ENCODE assay signal across 12 mouse cellular contexts in the genomic region with DNA sequence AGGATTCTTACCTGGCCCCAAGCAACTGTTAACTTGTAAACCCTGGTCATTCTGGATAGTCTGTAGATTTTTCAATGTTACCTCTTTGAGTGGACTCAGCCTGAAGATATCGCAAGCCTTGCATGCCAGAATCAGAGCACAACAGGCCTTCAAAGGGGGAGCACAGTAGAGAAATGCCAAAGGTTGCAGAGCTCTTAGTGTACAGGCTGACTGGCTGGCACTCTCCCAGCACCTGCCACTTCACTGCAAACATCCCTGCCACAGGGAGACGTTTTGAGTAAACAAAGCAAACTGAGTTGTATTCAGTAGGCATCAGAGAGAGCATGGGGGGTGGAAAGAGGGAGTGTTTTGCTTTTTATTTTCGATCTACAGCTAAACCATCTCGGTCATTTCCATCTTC.
DNase-seq lines count a peak whose midpoint lies in the region; ATAC-seq lines count a peak whose summit lies in the region.
"Had no signal": no experiment of that assay in that cellular context is flagged by ENCODE, and none has a peak within 500 bp of the region (broad histone marks: within the 10 kb centered on the region; RNA-seq: fewer than 3 reads in every experiment).

No protein-coding gene starts in this region.

- WGBS in kidney, embryonic 15.5 days = 64% methylated on average over 4 of the region's 4 CpGs
- 62% methylated on average over 4 of the region's 4 CpGs for WGBS in forebrain, embryonic 10.5 days

- no peaks in the 10 kb centered on the region for H3K4me1 ChIP-seq in kidney, embryonic 15.5 days
- H3K4me1 ChIP-seq in forebrain, embryonic 10.5 days = peaks cover 10% of the 10 kb centered on the region
- H3K4me1 ChIP-seq: limb, embryonic 13.5 days had no signal

- H3K27me3 ChIP-seq in kidney, embryonic 15.5 days = no peaks in the 10 kb centered on the region
- H3K27me3 ChIP-seq in forebrain, embryonic 10.5 days (ENCODE audit: poor library complexity, severe bottlenecking) = no peaks in the 10 kb centered on the region
- H3K27me3 ChIP-seq: heart, embryonic 12.5 days; limb, embryonic 13.5 days had no signal

- H3K36me3 ChIP-seq in kidney, embryonic 15.5 days = no peaks in the 10 kb centered on the region
- no peaks in the 10 kb centered on the region for H3K36me3 ChIP-seq in forebrain, embryonic 10.5 days (replicated peaks)
- H3K36me3 ChIP-seq: heart, embryonic 12.5 days; limb, embryonic 13.5 days had no signal

- peak; percentile 9 for DNase-seq in kidney, adult 18-20 months
- peak; percentile 65 for DNase-seq in Muller cell, postnatal 12 days (ENCODE audit: inconsistent ontology term)
- no peak for DNase-seq in forebrain, embryonic 10.5 days (ENCODE audit: extremely low spot score, low spot score)
- DNase-seq in kidney, postnatal 36 days = peak; percentile 41 to 58
- DNase-seq in testis, postnatal 10 days (ENCODE audit: low spot score) = no peak
- DNase-seq in urinary bladder, postnatal 4 days (ENCODE audit: low spot score in 2 of 2) = no peak
- DNase-seq in gastrocnemius, postnatal 36 days = no peak
- DNase-seq: cerebellum, adult 8-10 months had no signal

- no peaks in the 10 kb centered on the region for H3K9me3 ChIP-seq in kidney, embryonic 15.5 days (replicated peaks)
- H3K9me3 ChIP-seq in forebrain, embryonic 10.5 days = no peaks in the 10 kb centered on the region
- H3K9me3 ChIP-seq: heart, embryonic 12.5 days; limb, embryonic 13.5 days had no signal

- no peak for ATAC-seq in kidney, embryonic 15.5 days (replicated peaks; ENCODE audit: low FRiP score)
- ATAC-seq: activated CD4-positive, CD25-positive, alpha-beta regulatory T cell, adult 4 months had no signal

- H3K4me3 ChIP-seq in kidney, embryonic 15.5 days (replicated peaks) = no peak overlapping the region
- no peak overlapping the region for H3K4me3 ChIP-seq in forebrain, embryonic 10.5 days
- H3K4me3 ChIP-seq: heart, embryonic 12.5 days; limb, embryonic 13.5 days had no signal

- H3K27ac ChIP-seq in kidney, embryonic 15.5 days = no peak overlapping the region
- H3K27ac ChIP-seq in forebrain, embryonic 10.5 days = peak overlapping the region; percentile 35; the same call in 1 of the 2 replicates
- H3K27ac ChIP-seq: limb, embryonic 13.5 days had no signal

- H3K4me2 ChIP-seq in kidney, embryonic 15.5 days = no peak overlapping the region
- H3K4me2 ChIP-seq: heart, embryonic 12.5 days; limb, embryonic 13.5 days had no signal

- intact Hi-C loops in gastrocnemius, postnatal 36 days (cut with DNase I) = no loop called here

- no peak overlapping the region for H3K9ac ChIP-seq in kidney, embryonic 15.5 days
- H3K9ac ChIP-seq: heart, embryonic 12.5 days; limb, embryonic 13.5 days had no signal

Comparison
In these comparisons a context has a peak if more than half of its experiments do, and no peak if none do; other contexts are left out.
1. DNase-seq: peak in kidney, adult 18-20 months (single experiment), Muller cell, postnatal 12 days (single experiment) and kidney, postnatal 36 days (2 of 2); none in forebrain, embryonic 10.5 days (single experiment), testis, postnatal 10 days (single experiment), urinary bladder, postnatal 4 days (0 of 2) and gastrocnemius, postnatal 36 days (0 of 2).